Mouse (Mus musculus) CH12.LX (cell line): Measurements from ENCODE around the gene Rnf128. TPM values are rescaled to one million over a fixed set of nuclear protein-coding genes. Genes with fewer than 3 reads are reported as not detected.

ENCODE experiments used
- DNase-seq: peaks from one replicate; pipeline ENCODE4 v3.0.0-alpha.2; 2013; ENCODE audit errors: extremely low read depth
- H3K27ac ChIP-seq: 2 replicates; pipeline ENCODE4 v1.5.1; 2012; ENCODE audit warnings: low read depth, mild to moderate bottlenecking, control low read depth, moderate library complexity; ENCODE audit not compliant: insufficient read depth
- H3K27me3 ChIP-seq: replicated peaks from 2 replicates; pipeline ENCODE3; 2012; ENCODE audit warnings: inconsistent platforms
- H3K36me3 ChIP-seq, 2 experiments: replicated peaks in 1 of 2; 2 replicates each; pipeline versions ENCODE3 to v1.6.1; 2012; ENCODE audit warnings: inconsistent platforms in 1 of 2, low read length in 1 of 2, mild to moderate bottlenecking in 1 of 2, mixed read lengths in 1 of 2, moderate library complexity in 1 of 2; ENCODE audit not compliant: control insufficient read depth in 1 of 2, insufficient read depth in 1 of 2
- H3K4me1 ChIP-seq, 2 experiments: 2 replicates each; pipeline ENCODE4 v1.6.1; 2012; ENCODE audit warnings: inconsistent platforms in 1 of 2, moderate library complexity in 1 of 2; ENCODE audit not compliant: insufficient read depth in 2 of 2, control insufficient read depth in 1 of 2
- H3K4me2 ChIP-seq: 2 replicates; pipeline ENCODE4 v1.6.1; 2012; ENCODE audit warnings: low read depth, mild to moderate bottlenecking, control low read depth; ENCODE audit not compliant: poor library complexity, insufficient read depth, severe bottlenecking
- H3K4me3 ChIP-seq, 3 experiments: fragments of 150-350 bp in 1 of 3; sonication (generic) in 1 of 3; replicated peaks in 1 of 3; 2 replicates each; pipeline versions ENCODE3 to v1.5.1; 2011 to 2012; ENCODE audit warnings: low read depth in 2 of 3, low read length in 2 of 3, mild to moderate bottlenecking in 2 of 3, moderate library complexity in 2 of 3, control low read depth in 1 of 3, improper control_type of control experiment in 1 of 3, inconsistent platforms in 1 of 3, mixed read lengths in 1 of 3; ENCODE audit not compliant: poor library complexity in 1 of 3
- H3K79me2 ChIP-seq: replicated peaks from 2 replicates; pipeline ENCODE4 v1.6.1; 2012; ENCODE audit warnings: mild to moderate bottlenecking, moderate library complexity; ENCODE audit not compliant: control insufficient read depth, poor library complexity, insufficient read depth, severe bottlenecking; ENCODE audit errors: extremely low read depth
- H3K9ac ChIP-seq: 2 replicates; pipeline ENCODE4 v1.6.1; 2012; ENCODE audit warnings: low read depth, mild to moderate bottlenecking, control low read depth, moderate library complexity; ENCODE audit not compliant: insufficient read depth
- H3K9me3 ChIP-seq: replicated peaks from 2 replicates; pipeline ENCODE3; 2012; ENCODE audit warnings: low read length, inconsistent platforms, mixed read lengths
- BHLHE40 ChIP-seq: IDR thresholded peaks from 2 replicates; pipeline ENCODE4 v1.6.1; 2011; ENCODE audit warnings: mild to moderate bottlenecking, low read depth, low read length, improper control_type of control experiment
- EP300 ChIP-seq: IDR thresholded peaks from 2 replicates; pipeline ENCODE4 v1.6.1; 2011; ENCODE audit warnings: low read length, improper control_type of control experiment
- GABPA ChIP-seq: IDR thresholded peaks from 2 replicates; pipeline ENCODE4 v1.6.1; 2012; ENCODE audit warnings: low read depth, low read length, improper control_type of control experiment, inconsistent platforms; ENCODE audit not compliant: insufficient replicate concordance
- IRF4 ChIP-seq: IDR thresholded peaks from 2 replicates; pipeline ENCODE4 v1.6.1; 2014; ENCODE audit warnings: low read depth, mild to moderate bottlenecking, inconsistent platforms, low read length, improper control_type of control experiment
- MXI1 ChIP-seq: IDR thresholded peaks from 2 replicates; pipeline ENCODE4 v1.6.1; 2011; ENCODE audit warnings: mild to moderate bottlenecking, low read depth, low read length, improper control_type of control experiment
- PAX5 ChIP-seq: IDR thresholded peaks from 2 replicates; pipeline ENCODE4 v1.6.1; 2012; ENCODE audit warnings: low read length, inconsistent platforms, mixed read lengths
- UBTF ChIP-seq: IDR thresholded peaks from 2 replicates; pipeline ENCODE4 v1.6.1; 2012; ENCODE audit warnings: low read depth, mild to moderate bottlenecking, inconsistent platforms, low read length, improper control_type of control experiment, moderate library complexity
- ZC3H11A ChIP-seq: IDR thresholded peaks from 2 replicates; pipeline ENCODE4 v1.6.1; 2012; ENCODE audit warnings: low read depth, mild to moderate bottlenecking, inconsistent platforms, low read length, improper control_type of control experiment
- ZMIZ1 ChIP-seq: IDR thresholded peaks from 2 replicates; pipeline ENCODE4 v1.6.1; 2012; ENCODE audit warnings: low read depth, mild to moderate bottlenecking, inconsistent platforms, low read length, improper control_type of control experiment
- ZNF384 ChIP-seq: IDR thresholded peaks from 2 replicates; pipeline ENCODE4 v1.6.1; 2012; ENCODE audit warnings: low read depth, low read length, improper control_type of control experiment, inconsistent platforms
- dilution Hi-C: fragments of 300-500 bp; cut with MboI; formaldehyde crosslinking; loops from 2 replicates; pipeline ENCODE4 v1.14.3; 2020; ENCODE audit warnings: low sequenced_read_pairs; ENCODE audit not compliant: extremely low pct_unique_long_range_greater_than_20kb, extremely low pct_ligation_motif_present
- in situ Hi-C: fragments of 300-500 bp; cut with MboI; formaldehyde crosslinking; loops from 3 replicates; pipeline ENCODE4 v1.14.3; 2019; ENCODE audit warnings: low sequenced_read_pairs, low pct_ligation_motif_present, low pct_unique_long_range_greater_than_20kb, mixed read lengths
- polyA plus RNA-seq: library from polyadenylated mRNA; unstranded; fragments of >175 nt; gene quantifications from 2 replicates; pipeline ENCODE4 v1.2.1, GENCODE M21; 2012; ENCODE audit warnings: low read depth; ENCODE audit not compliant: insufficient read length
- total RNA-seq, 2 experiments: library from RNA; depleted of rRNA; stranded (reverse); fragments of 300-350 nt in 1 of 2; fragments of >200 nt in 1 of 2; gene quantifications; 2 replicates each; pipeline ENCODE4 v1.2.3; 2012 to 2014

Rnf128 gene
- total and polyA plus RNA-seq, 3 experiments, result not detected

DNA sequence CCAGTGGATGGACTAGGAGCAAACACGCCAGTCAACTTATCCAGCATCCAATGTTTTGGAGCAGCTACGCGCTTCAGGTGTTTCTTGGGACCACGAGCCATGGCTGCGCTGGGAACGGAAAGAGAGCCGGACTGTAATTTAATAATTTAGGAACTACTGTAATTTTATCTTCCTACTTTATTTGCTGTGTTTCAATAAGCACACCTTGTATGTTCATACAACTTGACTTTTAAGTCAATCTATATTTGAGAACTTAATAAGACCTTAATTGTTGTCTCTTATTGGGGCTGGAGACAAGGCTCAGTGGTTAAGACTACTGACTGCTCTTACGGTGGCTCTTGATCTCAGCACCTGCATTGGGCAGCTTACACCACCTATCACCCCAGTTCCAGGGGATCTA, 151.3 kb downstream of the Rnf128 start, which contains the start of gene Gm15013:
Gene Gm15013, minus strand, starts transcription at position 101 of the 400 bp plus-strand sequence.
- TF ChIP-seq GABPA (no peak), ZMIZ1 (no peak), ZC3H11A (no peak)
- Histone ChIP-seq H3K79me2 (no peaks in the 10 kb centered on the region), H3K27me3 (no peaks in the 10 kb centered on the region), H3K4me1 (no peaks in the 10 kb centered on the region), H3K4me2 (no peak within 1 kb of the TSS), H3K36me3 (peaks cover 0 to 3% of the 10 kb centered on the region in 2 experiments), H3K4me3 (no peak within 1 kb of the TSS), H3K9ac (no peak within 1 kb of the TSS), H3K27ac (no peak within 1 kb of the TSS), H3K9me3 (no peaks in the 10 kb centered on the region)
- dilution Hi-C loops, result no loop called here
- DNase-seq, result no peak
- in situ Hi-C loops, result no loop called here

DNA sequence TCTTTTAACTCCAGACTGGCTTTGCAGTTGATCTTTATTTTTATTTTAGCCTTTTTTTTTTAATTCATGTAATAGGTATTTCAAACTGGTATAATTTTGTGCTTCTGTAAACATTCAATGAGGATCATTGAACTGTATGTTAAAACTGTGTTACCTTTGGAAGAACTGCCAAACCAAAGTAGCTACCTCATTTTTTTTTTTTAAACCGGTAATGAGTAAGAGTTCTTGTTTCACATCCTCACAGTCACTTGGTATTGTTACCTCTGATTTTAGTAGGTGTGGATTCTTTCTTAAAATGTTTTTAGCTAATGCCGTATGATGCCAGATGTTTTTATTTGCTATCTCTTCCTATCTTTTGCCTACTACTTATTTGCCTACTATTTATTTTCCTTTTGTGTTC, 159.2 kb downstream of the Rnf128 start:
- Histone ChIP-seq H3K4me3 (no peak overlapping the region), H3K27me3 (no peaks in the 10 kb centered on the region), H3K79me2 (no peaks in the 10 kb centered on the region), H3K9ac (no peak overlapping the region), H3K4me1 (no peaks in the 10 kb centered on the region), H3K27ac (no peak overlapping the region), H3K4me2 (no peak overlapping the region), H3K9me3 (no peaks in the 10 kb centered on the region), H3K36me3 (peaks cover 0 to 6% of the 10 kb centered on the region in 2 experiments)
- in situ Hi-C loops (no loop called here), dilution Hi-C loops (no loop called here)
- DNase-seq, result no peak
- TF ChIP-seq UBTF, result no peak
- no peak for TF ChIP-seq BHLHE40
- no peak for TF ChIP-seq MXI1
- peak; percentile 78 for TF ChIP-seq ZNF384
- TF ChIP-seq IRF4, result peak; percentile 40; the same call in 1 of the 2 replicates
- peak; percentile 58; the same call in 1 of the 2 replicates for TF ChIP-seq EP300
- no peak for TF ChIP-seq PAX5

Other genes starting within 250 kb of the Rnf128 start
- not detected in 2 replicates for gene Trap1a, start 229.6 kb upstream of the Rnf128 start, total RNA-seq (2012; rRNA removed)
- not detected in 2 replicates for gene Trap1a, start 229.6 kb upstream of the Rnf128 start, total RNA-seq (2014; rRNA removed)
- 0.20 and 0.26 TPM in 2 replicates for gene Trap1a, start 229.6 kb upstream of the Rnf128 start, polyA plus RNA-seq
- not detected in 2 replicates for gene D330045A20Rik, start 82.9 kb upstream of the Rnf128 start, total RNA-seq (2012; rRNA removed)
- gene D330045A20Rik, start 82.9 kb upstream of the Rnf128 start, total RNA-seq (2014; rRNA removed), result not detected in 2 replicates
- gene D330045A20Rik, start 82.9 kb upstream of the Rnf128 start, polyA plus RNA-seq, result not detected in 2 replicates
- gene Tbc1d8b, start 121.7 kb downstream of the Rnf128 start, total RNA-seq (2012; rRNA removed), result 1.6 and 1.8 TPM in 2 replicates
- gene Tbc1d8b, start 121.7 kb downstream of the Rnf128 start, total RNA-seq (2014; rRNA removed), result 2.3 and 3.1 TPM in 2 replicates
- 2.1 and 2.2 TPM in 2 replicates for gene Tbc1d8b, start 121.7 kb downstream of the Rnf128 start, polyA plus RNA-seq
- gene Gm15013, start 151.2 kb downstream of the Rnf128 start, total RNA-seq (2012; rRNA removed), result not detected in 2 replicates
- 0.82 and 0.87 TPM in 2 replicates for gene Gm15013, start 151.2 kb downstream of the Rnf128 start, total RNA-seq (2014; rRNA removed)
- gene Gm15013, start 151.2 kb downstream of the Rnf128 start, polyA plus RNA-seq, result 0.70 and 3.4 TPM in 2 replicates
- not detected in 2 replicates for gene Ripply1, start 219.0 kb downstream of the Rnf128 start, total RNA-seq (2012; rRNA removed)
- gene Ripply1, start 219.0 kb downstream of the Rnf128 start, total RNA-seq (2014; rRNA removed), result not detected in 2 replicates
- not detected in 2 replicates for gene Ripply1, start 219.0 kb downstream of the Rnf128 start, polyA plus RNA-seq
- not detected in 2 replicates for gene Cldn2, start 237.5 kb downstream of the Rnf128 start, total RNA-seq (2012; rRNA removed)
- not detected in 2 replicates for gene Cldn2, start 237.5 kb downstream of the Rnf128 start, total RNA-seq (2014; rRNA removed)
- 0.07 TPM in 1 of 2 replicates, not detected in the other for gene Cldn2, start 237.5 kb downstream of the Rnf128 start, polyA plus RNA-seq